Mouse (Mus musculus) ES-CJ7 (cell line): Measurements from ENCODE around the gene Hspg2.

Experiments
- DNase-seq: peaks from one replicate; pipeline ENCODE4 v3.0.0; 2011; ENCODE audit warnings: low read depth, low spot score

Gene Hspg2

DNA sequence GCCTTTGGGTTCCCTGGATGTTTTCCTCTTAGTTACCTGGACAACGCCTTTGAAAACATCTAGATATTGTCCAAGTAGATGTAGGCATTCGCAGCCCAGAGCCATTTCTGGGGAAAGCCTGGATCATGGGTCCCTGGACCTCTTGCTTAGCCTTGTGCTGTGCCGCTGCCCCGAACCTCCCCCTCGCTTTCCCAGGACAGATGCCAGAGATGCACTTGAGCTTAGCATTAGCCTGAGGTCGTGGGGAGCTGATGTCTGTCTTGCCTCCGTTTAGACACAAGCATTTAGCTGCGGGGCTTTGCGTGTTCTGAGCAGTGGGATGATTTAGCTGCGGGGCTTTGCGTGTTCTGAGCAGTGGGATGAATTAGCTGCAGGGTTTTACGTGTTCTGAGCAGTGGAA lies 31.6 kb downstream of the Hspg2 start:
- DNase-seq: no peak

DNA sequence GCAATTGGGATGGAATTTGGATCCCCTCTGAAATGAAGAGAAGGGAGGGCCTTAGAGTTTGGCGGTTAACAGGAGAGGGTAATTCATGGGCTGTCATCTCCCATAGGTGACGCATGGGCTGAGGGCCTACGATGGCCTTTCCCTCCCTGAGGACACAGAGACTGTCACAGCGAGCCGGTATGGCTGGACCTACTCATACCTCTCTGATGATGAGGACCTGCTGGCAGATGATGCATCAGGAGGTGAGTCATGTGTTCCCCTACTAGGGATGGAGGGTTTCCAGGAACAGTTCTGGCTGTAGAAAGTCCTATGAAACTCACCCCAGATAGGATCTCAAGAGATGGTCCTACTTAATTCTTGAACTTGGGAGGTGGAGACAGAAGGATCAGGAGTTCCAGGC lies 32.4 kb downstream of the Hspg2 start:
- no peak for DNase-seq

DNA sequence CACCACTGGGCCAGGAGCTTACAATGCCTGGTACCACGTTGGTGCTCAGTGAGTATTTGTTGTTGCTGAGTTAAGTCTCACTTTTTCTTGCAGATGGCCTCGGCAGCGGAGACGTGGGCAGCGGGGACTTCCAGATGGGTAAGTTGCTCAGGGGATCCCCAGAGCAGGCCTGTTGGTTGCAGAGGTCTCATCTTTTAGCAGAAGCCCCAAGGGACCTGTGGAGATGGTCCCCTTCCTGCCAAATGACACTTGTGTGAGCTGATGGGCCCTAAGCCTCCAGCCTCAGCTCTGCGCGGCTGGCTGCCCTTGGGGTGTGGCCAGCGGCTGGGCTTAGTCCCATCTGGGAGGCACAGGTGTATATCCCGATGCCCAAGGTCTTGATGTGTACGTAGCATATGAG lies 33.6 kb downstream of the Hspg2 start:
- no peak for DNase-seq

DNA sequence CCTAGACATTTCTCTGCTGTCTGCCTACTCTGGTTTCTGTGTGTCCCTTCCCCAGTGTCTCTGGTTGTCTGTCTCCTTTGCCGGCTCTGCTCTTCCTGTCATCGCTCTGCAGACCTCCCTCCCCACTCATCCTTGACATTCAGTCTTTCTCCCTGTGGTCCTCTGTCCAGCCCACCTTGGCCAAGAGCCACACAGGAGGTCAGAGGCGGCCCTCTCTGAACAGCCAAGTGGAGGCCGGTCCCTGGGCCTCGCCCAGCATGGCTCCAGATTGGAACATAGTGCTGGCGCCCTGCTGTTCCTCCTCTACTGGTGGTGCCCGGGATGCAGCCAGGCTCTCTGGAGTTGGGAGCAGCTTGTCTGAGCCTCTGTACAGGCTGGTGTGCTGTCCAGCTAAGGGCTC lies 34.2 kb downstream of the Hspg2 start:
- no peak for DNase-seq

DNA sequence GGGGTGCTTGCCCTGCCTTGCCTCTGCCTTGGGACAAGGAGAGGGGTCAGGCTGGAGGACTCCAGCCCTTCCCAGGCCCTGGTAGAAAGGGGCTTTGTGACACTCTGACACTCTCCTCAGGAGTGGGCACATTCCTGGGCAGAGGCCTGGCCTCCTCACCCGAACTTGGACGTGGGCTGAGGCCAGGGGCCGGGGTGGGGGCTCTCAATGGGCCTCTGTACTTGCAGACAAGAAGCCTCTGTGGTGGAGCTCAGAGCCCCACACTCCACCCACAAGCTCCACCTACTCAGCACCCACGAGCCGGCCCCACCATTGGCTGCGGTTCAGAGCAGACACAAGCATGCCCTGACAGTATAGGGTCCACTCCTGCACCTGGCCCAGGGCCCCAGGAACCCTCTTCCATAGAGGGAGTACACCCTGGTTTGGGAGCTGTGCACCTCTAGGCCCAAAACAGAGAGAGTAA lies 35.0 kb downstream of the Hspg2 start:
- DNase-seq: no peak

DNA sequence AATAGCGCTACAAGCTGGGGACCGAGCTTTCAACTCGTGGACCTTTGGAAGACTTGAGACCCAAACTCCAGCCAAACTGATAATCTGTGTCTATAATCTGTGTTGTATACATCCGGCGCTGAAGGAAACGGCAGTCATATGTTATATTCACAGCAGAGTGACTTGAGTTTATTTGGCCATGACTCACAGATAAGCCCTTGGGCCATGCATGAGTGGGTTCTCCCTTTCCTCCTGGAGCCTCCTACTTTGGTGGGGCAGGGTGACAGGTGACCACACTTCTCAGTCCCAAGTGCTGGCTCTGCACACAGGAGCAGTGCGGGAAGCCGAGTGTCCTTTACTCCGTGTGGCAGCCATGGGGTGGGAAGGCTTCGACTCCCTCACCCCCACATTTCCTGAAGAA lies 38.1 kb downstream of the Hspg2 start:
- DNase-seq: no peak

DNA sequence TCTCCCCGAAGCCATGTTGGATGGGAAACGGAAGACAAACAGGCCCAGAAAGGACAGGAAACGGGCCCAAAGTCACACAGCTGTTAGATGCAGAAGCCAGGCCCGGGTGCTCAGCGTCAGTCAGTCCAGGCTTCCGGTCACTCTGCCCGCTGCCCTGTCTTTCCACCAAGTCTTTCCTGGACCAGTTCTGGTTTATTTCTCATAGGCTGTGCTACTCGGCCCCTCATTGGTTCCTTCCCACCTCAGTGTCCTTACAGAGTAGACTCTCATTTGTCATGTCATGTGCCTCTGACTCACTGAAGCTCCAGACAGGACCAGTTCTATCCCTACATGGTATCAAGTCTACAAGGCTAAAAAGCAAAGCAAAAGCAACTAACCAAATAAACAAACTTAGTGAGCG lies 41.0 kb downstream of the Hspg2 start:
- no peak for DNase-seq

DNA sequence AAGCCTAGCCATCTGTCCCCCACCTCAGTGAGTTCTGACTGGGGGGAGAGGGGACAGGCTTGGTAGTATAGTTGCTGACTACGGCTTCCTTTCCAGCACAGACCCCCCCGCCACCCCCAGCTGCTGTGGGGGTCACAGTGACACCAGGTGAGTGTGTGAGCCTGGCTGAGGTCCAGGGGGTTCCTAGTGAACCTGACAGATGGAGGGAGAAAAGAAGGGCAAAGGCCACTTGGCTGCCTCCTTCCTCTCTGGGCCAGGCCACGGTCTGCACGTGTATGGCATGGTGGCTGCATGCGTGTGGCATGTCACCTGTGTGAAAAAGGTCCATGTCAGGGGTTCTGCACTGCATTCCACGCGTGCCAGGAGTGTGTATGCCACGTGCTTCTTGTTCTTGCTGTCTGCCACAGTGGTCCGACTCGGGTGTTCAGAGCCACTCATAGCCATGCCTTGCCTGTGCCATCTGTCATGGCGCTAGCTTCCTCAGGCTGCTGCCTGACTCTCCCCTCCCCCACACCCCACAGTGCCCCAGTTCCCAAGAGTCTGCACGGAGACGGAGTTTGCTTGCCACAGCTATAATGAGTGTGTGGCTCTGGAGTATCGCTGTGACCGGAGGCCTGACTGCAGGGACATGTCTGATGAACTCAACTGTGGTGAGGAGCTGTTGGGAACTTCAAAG lies 41.6 kb downstream of the Hspg2 start:
- no peak for DNase-seq

DNA sequence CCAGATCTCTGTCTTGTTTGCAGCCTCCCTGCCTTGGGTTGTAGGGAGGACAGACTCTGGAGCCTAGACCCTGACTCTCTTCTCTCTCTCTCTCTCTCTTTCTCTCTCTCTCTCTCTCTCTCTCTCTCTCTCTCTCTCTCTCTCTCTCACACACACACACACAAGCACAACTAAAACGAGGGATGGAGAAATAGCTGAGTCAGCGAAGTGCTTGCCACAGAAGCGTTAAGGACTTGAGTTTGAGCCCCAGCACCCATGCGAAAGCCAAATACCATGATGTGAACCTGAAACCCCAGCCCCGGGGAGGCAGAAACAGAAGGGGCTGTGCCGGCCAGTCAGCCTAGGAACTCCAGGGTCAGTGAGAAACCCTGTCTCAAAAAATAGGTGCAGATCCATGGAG lies 44.3 kb downstream of the Hspg2 start:
- DNase-seq: no peak

DNA sequence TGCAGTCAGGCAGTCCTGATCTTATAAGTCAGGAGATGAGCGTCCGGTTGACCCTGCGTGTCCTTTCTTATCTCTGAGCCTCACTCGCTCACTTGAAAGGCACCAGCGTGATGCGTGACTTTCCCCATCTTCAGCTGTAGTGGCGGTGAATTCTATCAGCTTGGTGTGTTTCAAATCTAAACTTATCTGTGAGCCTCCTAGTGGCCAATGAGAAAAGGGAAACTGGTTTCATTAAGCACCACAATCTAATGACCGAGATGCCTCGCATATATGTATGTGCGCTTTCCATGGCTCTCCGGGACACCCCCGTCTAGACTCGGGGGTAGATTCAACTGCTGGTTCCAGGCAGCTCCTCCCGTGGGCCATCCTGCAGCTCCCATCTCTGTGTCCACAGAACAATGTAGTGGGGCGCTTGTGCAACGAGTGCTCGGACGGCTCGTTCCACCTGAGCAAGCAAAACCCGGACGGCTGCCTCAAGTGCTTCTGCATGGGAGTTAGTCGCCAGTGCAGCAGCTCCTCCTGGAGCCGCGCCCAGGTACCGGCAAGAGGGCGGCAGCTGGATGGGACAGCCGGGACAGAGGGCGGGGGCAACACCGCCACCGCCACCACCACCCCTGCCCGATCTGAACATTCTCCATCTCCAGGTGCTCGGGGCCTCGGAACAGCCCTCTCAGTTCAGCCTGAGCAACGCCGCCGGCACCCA lies 49.6 kb downstream of the Hspg2 start:
- DNase-seq: peak; percentile 68

DNA sequence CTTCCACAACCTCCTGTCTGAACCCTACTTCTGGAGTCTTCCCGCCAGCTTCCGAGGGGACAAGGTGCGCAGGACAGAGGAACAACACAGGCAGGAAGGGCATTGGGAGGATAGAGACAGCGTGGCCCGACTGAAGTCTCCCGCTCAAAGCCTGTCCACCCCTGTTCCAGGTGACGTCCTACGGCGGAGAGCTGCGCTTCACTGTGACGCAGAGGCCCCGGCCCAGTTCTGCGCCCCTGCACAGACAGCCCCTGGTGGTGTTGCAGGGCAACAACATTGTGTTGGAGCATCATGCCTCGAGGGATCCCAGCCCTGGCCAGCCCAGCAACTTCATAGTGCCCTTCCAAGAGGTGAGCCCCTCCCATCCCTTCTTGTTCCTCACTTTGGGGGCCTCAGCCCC lies 50.2 kb downstream of the Hspg2 start:
- DNase-seq: peak; percentile 51

DNA sequence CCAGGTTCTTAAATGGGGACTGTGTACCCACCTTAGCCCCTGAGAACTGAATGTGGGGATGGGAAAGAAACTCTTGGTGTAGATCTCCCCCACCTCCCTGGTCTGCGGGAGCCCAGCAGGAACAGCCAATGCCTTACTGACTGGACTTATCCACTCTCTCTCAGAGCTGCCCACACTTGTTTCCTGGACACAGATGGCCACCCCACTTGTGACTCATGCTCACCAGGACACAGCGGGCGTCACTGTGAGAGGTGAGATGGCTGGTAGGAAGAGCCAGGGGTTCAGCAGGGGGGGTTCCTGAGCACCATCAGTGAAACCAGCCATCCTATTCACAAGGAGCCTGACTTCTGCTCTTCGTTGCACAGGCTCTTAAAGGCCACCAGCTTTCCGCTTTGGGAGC lies 51.8 kb downstream of the Hspg2 start:
- no peak for DNase-seq

DNA sequence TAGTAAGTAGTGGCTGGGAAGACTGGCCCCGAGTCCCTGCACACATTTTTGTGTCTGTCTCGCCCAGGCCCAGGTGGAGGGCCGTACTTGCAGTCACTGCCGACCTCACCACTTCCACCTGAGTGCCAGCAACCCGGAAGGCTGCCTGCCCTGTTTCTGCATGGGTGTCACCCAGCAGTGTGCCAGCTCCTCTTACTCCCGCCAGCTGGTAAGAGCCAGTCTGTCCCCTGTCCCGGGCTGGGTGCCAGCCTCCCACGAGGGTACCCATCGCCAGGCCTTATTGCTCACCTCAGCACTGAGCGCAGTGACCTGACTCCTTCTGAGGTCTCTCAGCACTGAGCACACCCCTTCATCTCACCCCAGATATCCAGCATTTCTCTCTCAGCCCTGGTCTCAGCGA lies 53.4 kb downstream of the Hspg2 start:
- no peak for DNase-seq

DNA sequence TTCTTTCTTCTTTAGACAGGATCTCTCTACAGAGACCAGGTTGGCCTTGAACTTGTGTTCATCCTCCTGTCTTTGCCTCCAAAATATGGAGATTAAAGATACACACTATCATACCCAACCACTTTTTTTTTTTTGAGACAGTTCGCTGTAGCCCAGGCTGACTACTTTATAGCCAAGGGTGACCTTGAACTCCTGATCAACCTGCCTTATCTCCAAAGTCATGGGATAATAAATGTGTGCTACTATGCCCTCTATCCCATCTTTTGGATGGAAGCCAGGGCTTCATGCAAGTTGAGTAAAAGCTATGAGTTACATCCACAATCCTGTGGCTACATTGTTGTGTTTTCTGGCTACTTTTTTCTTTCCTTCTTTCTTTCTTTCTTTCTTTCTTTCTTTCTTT lies 56.9 kb downstream of the Hspg2 start:
- no peak for DNase-seq

DNA sequence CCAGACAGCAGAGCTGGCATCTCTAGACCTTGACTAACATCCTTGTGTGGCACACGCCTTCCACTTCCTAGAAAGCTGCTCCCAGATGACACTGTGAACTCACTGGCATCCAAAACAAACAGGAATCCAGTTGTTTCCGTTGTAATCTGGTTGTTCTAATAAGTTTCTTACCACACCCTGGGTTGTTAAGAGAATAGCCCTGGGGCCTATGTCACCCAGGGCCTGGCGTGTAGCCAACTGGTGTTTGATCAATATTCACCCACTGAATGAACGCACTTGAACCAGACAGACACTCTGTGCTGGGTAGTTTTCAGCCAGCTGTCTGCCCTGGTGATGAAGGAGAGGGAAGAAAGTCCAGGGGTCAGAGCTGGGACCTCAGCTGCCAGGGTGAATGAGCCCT lies 58.8 kb downstream of the Hspg2 start:
- DNase-seq: no peak

DNA sequence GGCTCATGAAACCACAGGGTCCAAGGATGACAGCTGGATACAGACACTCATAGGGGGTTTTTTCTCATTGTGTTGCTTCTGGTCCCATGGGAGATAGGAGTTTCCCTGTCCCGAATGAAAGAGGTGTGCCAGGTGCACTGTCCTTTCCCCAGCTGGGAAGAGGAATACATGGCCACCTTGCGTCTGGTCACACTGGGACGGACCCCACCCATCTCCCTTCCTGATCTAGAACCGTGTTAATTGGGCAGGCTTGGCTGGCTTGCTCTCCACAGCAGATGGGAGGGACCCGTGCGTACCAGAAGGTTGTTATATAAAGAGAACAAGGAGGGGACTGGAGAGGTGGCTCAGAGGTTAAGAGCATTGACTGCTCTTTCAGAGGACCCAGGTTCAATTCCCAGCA lies 59.3 kb downstream of the Hspg2 start:
- DNase-seq: no peak

DNA sequence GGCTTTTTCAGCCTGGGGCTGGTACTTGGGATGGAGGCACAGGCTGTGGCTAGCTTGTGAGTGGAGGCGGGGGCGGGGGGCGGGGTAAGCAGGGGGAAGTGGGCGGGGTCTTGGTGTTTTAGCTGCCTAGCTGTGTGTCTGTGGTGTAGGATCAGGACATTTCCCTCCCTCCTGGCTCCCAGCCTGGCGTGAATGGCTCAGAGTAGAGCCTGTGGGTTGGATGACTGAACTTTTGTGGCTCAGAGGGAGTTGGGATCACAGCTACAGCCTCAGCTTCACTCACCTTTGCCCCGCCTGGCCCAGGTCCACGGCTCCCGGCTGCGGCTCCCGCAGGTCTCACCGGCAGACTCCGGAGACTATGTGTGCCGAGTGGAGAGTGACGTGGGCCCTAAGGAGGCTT lies 71.8 kb downstream of the Hspg2 start:
- DNase-seq: peak; percentile 38

DNA sequence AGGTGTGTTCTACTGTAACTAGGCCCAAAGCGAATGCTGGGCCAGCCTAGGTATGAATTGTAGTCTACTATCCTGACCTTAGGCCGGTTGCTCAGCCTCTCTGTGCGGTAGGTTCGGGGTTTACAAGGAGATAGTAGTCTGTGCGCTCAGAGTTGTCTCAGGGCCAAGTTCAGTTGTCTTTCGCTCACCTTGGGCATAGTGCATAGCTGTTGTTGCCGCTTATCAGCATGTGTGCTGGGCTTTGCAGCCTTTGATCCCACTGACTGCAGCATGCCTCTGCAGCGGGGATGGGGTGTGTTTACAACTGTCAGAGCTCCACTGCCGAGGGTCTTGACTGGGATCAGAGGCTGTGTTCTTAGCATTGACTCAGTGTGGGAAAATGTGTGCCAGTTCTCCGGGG lies 74.4 kb downstream of the Hspg2 start:
- no peak for DNase-seq

DNA sequence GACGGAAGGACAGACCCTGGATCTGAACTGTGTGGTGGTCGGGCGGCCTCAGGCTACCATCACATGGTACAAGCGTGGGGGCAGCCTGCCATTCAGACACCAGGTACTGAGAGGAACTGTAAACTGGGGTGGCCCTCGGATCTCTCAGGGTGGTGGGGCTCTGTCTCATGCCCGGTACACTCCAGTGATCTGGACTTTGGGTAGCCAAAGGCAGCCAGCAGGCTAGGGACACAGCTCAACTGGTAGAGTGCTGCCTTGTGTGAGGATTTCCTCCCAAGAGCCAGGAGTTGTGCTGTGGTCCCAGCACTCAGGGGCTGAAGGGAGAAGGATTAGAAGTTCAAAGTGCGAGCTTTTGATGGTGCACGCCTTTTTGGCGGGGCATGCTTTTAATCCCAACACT lies 77.0 kb downstream of the Hspg2 start:
- no peak for DNase-seq

DNA sequence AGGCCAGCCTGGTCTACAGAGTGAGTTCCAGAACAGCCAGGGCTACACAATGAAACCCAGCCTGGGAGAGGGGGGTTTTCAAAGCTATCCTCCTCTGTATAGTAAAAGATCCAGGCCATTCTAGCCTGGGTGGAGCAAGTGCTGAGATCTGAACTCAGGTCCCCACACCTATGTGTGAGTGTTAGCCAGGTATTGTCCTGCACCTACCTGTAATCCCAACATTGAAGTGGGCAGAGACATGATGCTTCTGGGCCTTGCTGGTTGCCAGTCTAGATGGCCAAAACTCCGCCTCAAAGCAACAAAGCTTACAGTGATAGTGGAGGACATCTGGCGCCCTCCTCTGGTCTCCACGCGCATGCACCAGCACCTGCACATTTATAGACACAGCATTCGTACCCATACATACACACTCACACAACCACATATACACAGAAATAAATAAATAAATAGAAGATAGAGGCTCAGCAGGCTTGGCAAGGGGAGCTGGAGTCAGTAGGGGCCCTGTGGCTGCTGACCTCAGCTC lies 77.5 kb downstream of the Hspg2 start:
- peak; percentile 67 for DNase-seq

DNA sequence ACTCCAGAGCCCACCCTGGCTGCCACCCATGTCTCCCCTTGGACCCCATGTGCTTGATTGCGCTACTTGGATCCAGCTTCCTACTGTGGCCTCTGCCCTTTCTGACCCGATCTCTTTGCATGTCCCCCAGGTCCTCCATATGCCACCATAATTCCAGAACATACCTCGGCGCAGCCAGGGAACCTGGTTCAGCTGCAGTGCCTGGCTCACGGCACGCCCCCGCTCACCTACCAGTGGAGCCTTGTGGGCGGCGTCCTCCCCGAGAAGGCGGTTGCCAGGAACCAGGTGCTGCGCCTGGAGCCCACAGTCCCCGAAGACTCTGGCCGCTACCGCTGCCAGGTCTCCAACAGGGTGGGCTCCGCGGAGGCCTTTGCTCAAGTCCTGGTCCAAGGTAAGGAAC lies 84.9 kb downstream of the Hspg2 start:
- DNase-seq: no peak

DNA sequence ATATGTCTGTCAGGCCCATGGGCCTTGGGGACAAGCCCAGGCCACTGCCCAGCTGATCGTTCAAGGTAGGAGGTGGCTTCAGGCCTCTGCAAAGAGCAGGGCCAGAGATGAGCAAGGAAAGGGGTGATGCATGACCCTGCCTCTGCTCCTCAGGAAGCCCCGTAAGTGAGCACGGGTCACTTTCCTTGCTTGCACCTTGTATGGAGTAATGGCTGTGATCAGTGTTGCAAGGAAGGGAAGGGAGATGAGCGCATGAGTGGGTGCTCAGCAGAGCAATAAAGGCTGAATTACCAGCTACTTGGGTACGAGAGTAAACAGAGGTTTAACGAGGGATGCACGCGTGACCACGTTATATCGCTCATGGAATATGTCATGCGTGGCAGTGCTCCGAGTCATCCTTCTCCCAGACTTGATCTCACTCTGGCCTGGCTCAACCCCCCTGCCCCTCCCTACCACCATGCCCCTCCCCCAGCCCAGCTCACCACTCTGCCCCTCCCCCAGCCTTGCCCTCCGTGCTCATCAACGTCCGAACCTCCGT lies 88.2 kb downstream of the Hspg2 start:
- DNase-seq: no peak

DNA sequence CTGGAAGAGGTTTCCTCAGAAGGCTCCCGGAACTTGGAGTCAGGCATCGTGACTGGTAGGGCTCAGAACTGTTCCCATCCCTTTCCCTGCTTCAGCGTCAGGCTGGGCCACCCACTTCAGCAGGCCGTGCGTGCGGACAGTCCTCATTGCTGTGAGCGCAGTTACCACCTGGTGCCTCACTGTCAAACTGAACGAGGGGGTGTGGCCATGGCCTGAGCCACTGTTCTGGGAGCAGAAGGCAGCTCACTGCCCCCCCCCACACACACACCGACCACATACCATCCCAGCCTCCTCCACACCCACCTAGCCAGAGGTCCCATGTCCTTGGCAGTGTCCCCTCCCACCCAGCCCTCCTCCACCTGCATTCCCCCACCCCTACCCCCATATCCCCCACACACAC lies 101.3 kb downstream of the Hspg2 start:
- DNase-seq: peak; percentile 38
